Mouse (Mus musculus) kidney, postnatal 10 days (tissue): ENCODE data around the gene Msln.
A peak's percentile ranks its signal among the peaks of the same experiment; 100 is the strongest.
"Not testable (repeated sequence)": the region's sequence is repeated elsewhere in the genome, so short reads cannot be mapped to it uniquely, and the experiment has no call there.

ENCODE experiments used
- DNase-seq: peaks from one replicate; pipeline ENCODE4 v3.0.0; 2021; ENCODE audit warnings: mixed read lengths

The Msln gene

DNA sequence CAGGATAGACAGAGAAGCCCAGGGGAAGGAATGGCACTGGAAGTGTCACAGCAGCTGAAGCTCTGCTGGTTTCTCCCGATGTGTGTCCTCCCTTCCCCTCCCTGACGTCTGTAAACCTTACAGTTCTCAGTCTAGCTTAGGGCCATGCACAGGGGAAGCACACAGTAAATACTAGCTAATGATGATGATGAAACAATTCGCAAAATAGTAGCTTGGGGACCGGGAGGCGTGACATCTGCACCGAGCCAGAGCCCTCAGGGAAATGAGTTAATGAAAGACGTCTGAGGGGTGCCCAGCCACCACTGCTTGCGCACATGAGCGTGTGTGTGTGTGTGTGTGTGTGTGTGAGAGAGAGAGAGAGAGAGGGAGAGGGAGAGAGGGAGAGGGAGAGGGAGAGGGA lies 15.2 kb upstream of the Msln start:
- DNase-seq = no peak

- no peak for DNase-seq
Observed at GRCm38 (mm10) chr17:25765886-25766285, 11.7 kb upstream of the Msln start.

GRCm38 (mm10) chr17:25762591-25762990 lies 8.4 kb upstream of the Msln start:
- DNase-seq = no peak

GRCm38 (mm10) chr17:25761561-25761970 lies 7.4 kb upstream of the Msln start:
- peak; percentile 57 for DNase-seq

DNA sequence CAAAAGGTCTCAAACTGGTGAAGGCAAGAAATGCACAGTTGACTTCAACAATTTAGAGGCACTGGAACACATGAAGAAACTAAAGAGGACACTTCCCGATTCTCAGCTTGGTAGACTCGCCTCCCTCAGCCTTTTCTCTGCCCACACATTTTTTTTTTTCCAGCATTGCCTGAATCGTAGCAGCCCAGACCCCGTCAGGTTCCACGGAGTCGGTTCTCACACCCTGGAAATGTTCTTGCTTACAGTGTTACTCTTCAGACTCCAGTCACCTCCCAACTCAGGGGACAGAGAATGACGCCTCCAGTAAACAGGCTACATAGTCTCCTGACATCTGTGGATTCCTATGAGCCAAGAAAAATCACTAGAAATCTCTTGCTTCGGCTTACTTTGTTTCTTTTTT lies 6.0 kb upstream of the Msln start:
- no peak for DNase-seq

DNA sequence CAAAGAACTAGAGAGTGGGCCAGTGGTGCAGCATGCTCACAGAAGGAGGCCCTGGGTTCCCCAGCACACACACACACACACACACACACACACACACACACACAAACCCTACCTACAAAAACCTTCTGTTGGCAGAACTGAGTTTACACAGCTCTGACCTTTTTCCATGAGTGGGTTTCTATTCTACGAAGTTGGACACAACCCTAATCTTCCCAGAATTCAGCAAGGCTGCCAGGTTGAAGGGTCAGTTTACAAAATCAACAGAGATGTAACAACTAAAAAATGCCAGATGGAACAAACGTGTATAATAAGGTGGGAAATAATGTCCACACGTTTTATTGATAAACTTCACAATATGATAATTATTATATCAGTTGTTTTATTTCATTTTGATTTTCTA lies 3.5 kb upstream of the Msln start:
- DNase-seq = no peak

DNA sequence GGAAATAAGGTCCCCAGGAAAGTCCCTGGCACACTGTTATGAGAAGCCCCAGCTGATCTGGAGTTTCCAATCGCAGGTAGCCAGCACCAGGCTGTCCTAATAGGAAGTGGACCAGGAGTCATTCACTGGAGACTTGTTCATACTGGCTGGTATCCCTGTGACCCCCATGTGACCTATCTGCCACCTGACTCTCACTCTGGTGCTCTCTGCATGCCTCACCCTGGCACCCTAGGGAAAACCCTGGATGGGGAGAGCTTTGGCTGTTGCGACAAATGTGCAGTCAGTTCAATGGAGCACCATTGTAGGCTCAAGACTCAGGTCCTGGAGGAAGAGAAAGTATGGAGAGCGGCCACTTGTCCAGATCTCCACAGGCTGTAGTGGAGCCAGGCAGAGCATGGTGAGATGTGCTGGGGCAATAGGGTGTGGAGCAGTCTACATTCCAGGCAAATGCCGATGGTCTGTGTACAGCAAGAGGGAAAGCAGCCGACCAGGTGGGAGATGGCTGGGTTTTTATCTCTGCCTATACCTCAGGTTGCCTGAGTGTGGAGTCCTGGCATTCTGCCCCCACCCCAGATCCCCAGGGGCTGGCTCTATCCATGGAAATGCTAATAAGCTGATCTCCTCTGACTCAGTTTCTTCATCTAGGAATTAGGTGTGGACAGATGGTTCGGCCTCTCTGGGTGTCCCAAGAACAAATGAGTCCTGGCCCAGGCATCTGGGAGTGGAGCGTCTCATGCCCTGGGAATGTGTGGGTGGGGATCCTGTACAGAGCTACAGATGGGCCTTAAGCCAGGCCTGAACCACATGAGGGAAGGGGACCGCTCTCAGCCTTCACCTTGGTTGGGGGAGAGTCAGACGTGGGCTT lies 2.4 kb upstream of the Msln start:
- DNase-seq = no peak

DNA sequence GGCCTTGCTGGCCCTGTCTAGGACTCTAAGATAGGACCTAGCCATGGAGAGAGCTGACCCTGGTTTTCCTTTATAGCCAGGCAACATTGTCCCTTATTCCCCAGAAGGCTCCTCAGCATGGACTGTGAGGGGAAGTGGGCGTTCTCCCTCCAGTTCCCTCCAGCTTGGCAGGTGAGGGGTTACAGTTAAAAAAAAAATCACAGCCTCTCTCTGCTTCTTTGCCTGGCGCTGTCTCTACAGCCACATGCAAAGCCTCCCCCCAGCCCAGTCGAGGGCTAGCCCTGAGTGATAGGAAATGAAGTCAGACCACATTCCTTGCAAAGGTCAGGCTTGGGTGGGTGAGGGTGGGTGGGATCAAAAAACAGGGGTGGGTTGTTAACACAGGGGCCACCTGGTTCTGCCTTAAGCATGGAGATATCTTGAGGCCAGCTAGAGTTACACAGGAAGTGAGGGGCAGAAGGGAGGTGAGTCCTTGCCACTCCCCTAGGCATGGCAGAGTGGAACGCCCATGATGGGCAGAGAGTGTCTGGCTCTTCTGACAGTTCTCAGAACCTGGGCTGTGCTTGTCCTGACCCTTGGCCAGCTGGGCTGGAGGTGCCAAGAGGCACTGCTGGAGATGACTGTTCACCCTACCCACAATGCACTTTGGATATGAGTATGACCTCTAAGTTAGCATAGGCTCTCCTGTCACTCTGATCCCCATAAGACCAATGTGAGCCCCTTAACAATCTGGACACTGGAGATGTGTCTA lies 1.6 kb upstream of the Msln start:
- no peak for DNase-seq

- no peak for DNase-seq
Observed at GRCm38 (mm10) chr17:25755086-25755485, 908 bp upstream of the Msln start.

- peak; percentile 79 for DNase-seq
Observed at GRCm38 (mm10) chr17:25751446-25751845, 2.7 kb downstream of the Msln start.

- no peak for DNase-seq
Observed at GRCm38 (mm10) chr17:25749314-25749713, 4.9 kb downstream of the Msln start.

DNA sequence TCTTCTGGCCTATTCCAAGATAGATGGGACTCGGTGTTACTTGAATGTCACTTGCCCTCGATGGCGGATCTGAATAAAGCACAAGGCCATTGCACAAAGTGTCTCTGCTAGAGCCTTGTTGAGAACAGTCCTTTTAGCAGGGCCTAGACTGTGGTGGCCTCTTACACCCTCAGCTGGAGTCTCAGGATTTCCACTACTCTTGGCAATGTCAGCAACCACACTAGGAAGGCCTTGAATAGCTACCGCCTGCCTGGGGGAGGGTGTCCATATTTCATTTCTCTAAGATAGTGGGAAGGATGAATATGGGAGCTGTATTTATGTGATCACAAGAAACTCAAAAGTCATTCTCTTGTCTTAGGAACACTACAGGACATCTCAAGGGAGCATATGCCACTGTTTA lies 5.9 kb downstream of the Msln start:
- DNase-seq = no peak

GRCm38 (mm10) chr17:25744311-25744710 lies 9.9 kb downstream of the Msln start:
- DNase-seq = no peak

- DNase-seq = no peak
Observed at GRCm38 (mm10) chr17:25743831-25744230, 10.3 kb downstream of the Msln start.

- not testable (repeated sequence) for DNase-seq
Observed at GRCm38 (mm10) chr17:25741471-25741870, 12.7 kb downstream of the Msln start.

DNA sequence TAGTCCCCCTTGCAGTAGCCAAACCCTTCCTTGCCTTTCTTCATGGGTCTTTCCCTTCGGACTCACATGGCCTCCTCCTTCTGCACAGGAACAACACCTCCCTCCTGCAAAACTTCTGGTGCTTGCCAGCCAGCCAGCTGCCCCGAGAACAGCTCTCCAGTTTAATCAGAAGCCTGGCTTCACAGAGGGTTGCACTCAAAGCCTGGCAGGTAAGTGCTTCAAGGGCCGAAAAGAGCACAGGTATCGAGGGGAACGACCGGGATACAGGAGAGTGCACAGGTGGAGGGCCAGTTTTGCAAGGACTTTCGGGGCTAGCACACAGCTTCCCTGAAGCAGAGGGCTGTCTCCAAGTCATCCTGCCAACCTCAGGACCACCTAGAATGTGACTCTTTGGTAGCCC lies 15.3 kb downstream of the Msln start:
- DNase-seq = no peak

- DNase-seq = no peak
Observed at GRCm38 (mm10) chr17:25735745-25736144, 18.4 kb downstream of the Msln start, which contains the start of gene Mslnl. Gene Mslnl (plus strand): TSS chr17:25736042.

DNA sequence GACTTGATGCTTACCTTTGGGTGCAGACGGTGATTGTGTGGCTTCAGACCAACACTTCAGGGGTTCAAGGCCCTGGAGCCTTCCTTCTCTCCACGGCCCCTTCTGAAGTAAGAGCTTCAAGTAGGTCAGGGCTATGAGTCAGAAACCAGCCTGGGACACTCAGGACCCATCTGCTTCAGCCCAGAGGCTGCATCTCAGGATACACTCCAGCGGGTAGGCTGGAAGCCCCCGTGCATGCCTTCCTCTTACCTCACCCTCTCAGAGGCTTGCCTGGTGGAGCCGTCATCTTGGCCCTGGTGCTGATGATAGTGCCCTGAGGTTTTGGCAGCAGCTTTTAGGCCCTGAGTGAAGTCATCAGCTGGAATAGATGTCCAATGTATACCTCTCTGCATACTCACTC lies 18.9 kb downstream of the Msln start:
- DNase-seq = no peak

GRCm38 (mm10) chr17:25732082-25732481 lies 22.1 kb downstream of the Msln start:
- peak; percentile 92 for DNase-seq

DNA sequence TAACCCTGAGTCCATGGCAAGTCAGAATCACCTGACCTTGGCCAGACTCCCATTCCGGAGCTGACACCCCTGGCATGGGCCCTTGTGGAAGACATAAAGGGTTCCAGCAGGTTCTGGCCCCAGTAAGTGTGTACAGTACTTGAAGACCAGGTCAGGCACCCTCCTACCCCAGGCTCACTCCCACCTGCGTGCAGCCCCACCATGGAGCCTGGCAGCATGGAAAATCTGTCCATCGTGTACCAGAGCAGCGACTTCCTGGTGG lies 26.2 kb downstream of the Msln start:
- DNase-seq = peak; percentile 58

DNA sequence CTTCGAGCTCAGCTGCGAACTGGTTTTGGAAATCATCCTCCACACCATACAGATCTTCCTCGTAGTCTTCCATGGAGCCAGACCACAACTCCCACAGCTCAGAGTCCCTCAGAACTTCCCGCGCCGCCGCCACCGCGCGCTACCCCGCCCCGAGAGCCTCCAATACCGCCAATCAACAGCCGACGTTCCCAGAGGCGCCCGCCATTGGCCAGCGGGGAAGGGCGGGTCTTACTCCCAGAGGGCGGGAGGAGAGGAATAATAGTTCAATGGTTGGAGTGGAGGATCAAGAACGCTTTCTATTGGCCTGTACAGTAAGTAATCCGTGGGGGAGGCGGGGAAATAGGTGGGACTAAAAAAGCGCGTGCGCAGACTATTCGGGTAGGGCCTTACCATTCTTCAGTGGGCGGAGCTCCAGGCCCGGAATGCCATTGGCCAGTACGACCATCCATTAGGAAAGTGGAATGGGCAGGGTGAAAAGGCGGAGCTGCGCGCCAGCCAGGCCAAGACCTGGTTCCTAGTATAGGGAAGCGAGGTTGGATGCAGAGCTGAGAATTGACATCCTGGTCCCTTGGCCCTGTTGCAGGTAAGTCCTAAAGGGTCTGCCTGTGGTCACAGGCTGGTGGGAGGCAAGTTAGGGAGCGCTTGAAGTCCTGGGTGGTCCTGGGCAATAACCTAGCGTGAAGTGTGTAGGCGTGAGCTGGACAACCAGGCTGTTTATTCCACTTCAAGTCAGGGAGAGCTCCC lies 26.7 kb downstream of the Msln start, which contains the start of the genes Chtf18 and Rpusd1:
Gene Chtf18, minus strand, starts transcription at position 155 of the 744 bp plus-strand sequence.
Gene Rpusd1, plus strand, starts transcription at position 406 of the 744 bp plus-strand sequence.
- peak; percentile 100 for DNase-seq

DNA sequence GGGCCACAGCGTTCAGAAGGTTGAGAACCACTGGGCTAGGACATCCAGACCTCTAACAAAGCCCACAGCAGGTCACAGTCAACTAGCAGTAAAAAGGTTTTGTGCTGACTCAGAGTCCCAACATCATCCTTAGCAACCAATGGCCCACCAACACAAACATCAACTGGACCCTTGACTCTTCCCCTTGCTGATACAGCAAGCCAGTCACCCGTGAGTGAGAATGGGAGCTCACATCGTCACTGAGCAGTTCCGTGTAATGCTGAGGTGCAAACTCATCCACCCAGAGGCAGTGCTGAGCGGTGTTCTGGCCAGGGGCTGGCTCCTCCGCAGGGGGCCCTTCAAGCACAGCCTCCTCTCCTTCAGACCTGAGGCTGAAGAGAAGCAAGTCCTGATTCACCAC lies 28.9 kb downstream of the Msln start:
- DNase-seq = peak; percentile 34

GRCm38 (mm10) chr17:25723919-25724318 lies 30.3 kb downstream of the Msln start:
- no peak for DNase-seq
